Mouse (Mus musculus) midbrain, embryonic 16.5 days (tissue): ENCODE results near the gene Tuft1. TPM values are rescaled to one million over a fixed set of nuclear protein-coding genes. Genes with fewer than 3 reads are reported as not detected.
A peak's percentile ranks its signal among the peaks of the same experiment; 100 is the strongest.
"Not testable (repeated sequence)": the region's sequence is repeated elsewhere in the genome, so short reads cannot be mapped to it uniquely, and the experiment has no call there.

Experiments
- ATAC-seq: fragments of 200-750 bp; cut with Nextera tagmentation; 2 replicates; pipeline ENCODE4 v1.8.0; 2017; ENCODE audit warnings: moderate TSS enrichment
- H3K27ac ChIP-seq: fragments of 300-500 bp; sonication (generic); 2 replicates; pipeline ENCODE4 v1.5.1; 2014; ENCODE audit warnings: mild to moderate bottlenecking, low read length, mixed read lengths
- H3K27me3 ChIP-seq: fragments of 300-500 bp; sonication (generic); 2 replicates; pipeline ENCODE4 v1.6.1; 2014; ENCODE audit warnings: low read depth, low read length, mixed read lengths; ENCODE audit not compliant: control insufficient read depth, insufficient read depth
- H3K36me3 ChIP-seq: fragments of 300-500 bp; sonication (generic); 2 replicates; pipeline ENCODE4 v1.6.1; 2014; ENCODE audit warnings: mild to moderate bottlenecking, low read length, moderate library complexity, mixed read lengths; ENCODE audit not compliant: control insufficient read depth, insufficient read depth
- H3K4me1 ChIP-seq: fragments of 300-500 bp; sonication (generic); 2 replicates; pipeline ENCODE4 v1.6.1; 2014; ENCODE audit warnings: mild to moderate bottlenecking, low read length, mixed read lengths; ENCODE audit not compliant: control insufficient read depth, insufficient read depth
- H3K4me2 ChIP-seq: fragments of 300-500 bp; sonication (generic); 2 replicates; pipeline ENCODE4 v1.6.1; 2014; ENCODE audit warnings: mild to moderate bottlenecking, low read length, mixed read lengths
- H3K4me3 ChIP-seq: fragments of 300-500 bp; sonication (generic); 2 replicates; pipeline ENCODE4 v1.5.1; 2014; ENCODE audit warnings: low read depth, mild to moderate bottlenecking, low read length, moderate library complexity, mixed read lengths
- H3K9ac ChIP-seq: fragments of 300-500 bp; sonication (generic); 2 replicates; pipeline ENCODE4 v1.6.1; 2014; ENCODE audit warnings: low read depth, low read length, mixed read lengths
- H3K9me3 ChIP-seq: fragments of 300-500 bp; sonication (generic); replicated peaks from 2 replicates; pipeline ENCODE4 v1.6.1; 2014; ENCODE audit warnings: mild to moderate bottlenecking, low read length, mixed read lengths; ENCODE audit not compliant: control insufficient read depth, poor library complexity, severe bottlenecking
- WGBS: fragments of 180-500 bp; shearing (Covaris S2); extraction: QIAGEN DNeasy Blood & Tissue Kit; methylation state at CpG from one replicate; pipeline ENCODE4 v1.1.7; 2014; 5-methylcytosine and 5-hydroxymethylcytosine counted together
- polyA plus RNA-seq: library from polyadenylated mRNA; unstranded; fragments of >200 nt; fragmentation: Nextera tagmentation; extraction: Ambion mirVana; gene quantifications from 2 replicates; pipeline ENCODE4 v1.2.1, GENCODE M21; 2015

The Tuft1 gene
- polyA plus RNA-seq, result 5.9 and 6.7 TPM in 2 replicates

DNA sequence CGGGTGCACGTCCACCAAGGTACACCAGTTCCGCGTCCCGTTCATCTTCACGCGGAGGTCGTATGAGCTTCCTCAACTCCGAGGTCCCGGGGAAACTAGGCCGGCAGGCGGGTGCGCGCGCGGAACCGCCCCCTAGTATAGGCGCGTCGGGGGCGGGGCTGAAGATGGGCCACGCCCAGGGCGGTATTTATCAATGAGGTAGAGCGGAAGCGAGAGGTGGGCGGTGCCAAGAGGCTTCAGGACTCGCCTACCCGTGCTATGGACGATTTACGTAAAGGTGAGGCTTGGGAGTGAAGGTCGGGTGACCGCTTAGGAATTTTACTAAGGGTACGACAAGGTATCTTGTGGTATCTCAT, at the start of gene Tuft1:
TSS of gene Tuft1 (minus strand) at position 133 of the 356 bp plus-strand sequence.
- H3K27me3 ChIP-seq, H3K9me3 ChIP-seq, H3K27ac ChIP-seq, H3K4me1 ChIP-seq, H3K36me3 ChIP-seq: not testable (repeated sequence)
- WGBS, result 0% methylated on average over 15 of the region's 33 CpGs
- Histone ChIP-seq H3K9ac (peak within 1 kb of the TSS; percentile 38; the same call in 1 of the 2 replicates), H3K4me3 (peak within 1 kb of the TSS; percentile 41), H3K4me2 (peak within 1 kb of the TSS; percentile 59)
- ATAC-seq, result peak; percentile 95

GRCm38 (mm10) chr3:94703364-94703763, 44.7 kb upstream of the Tuft1 start:
- H3K9ac ChIP-seq, ATAC-seq, H3K27me3 ChIP-seq, H3K36me3 ChIP-seq, H3K9me3 ChIP-seq, H3K4me3 ChIP-seq, H3K4me2 ChIP-seq, H3K27ac ChIP-seq, H3K4me1 ChIP-seq: not testable (repeated sequence)
- 37% methylated on average over 3 of the region's 3 CpGs for WGBS

DNA sequence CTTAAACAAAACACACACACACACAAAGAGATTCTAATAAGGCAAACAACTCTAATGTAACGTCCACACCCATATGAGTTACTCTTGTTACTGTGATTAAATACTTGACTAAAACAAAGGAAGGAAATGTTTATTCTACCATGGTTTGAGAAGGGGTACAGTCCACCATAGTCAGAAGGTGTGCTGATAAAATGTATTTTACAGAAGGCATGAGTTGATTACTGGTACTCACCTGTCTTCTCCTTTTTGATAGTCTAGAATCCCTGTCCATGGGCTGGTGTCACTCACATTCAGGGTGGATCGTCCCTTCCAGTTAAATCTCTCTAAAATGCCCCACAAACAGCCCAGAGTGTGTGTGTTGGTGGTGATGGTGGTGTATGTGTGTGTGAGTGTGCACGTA, 44.2 kb upstream of the Tuft1 start:
- H3K27me3 ChIP-seq, result no peaks in the 10 kb centered on the region
- no peak overlapping the region for H3K9ac ChIP-seq
- no peak overlapping the region for H3K4me2 ChIP-seq

DNA sequence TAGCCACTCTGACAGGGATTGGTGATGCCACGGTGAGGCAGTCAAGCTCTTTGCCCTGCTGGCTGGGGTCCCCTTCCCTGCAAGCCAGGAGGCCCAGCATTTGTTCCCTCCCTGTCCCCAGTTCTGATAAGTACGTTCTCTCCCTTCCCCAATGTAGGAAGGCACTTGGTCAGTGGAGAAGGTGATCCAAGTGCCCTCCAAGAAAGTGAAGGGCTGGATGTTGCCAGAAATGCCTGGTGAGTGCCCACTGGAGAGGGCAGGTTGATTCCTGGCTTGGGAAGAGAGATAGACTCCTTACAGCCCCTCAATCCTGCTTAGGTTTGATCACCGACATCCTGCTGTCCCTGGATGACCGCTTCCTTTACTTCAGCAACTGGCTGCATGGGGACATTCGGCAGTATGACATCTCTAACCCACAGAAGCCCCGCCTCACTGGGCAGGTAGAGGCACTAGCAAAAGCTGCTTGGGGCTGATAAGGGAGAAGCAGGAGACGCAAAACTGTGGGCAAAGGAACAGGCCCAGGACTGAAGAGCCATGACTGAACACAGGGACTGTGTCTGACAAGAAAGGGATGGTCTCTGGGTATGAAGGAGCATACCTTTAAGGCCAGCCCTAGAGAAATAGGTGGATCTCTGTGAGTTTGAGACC, 43.6 kb upstream of the Tuft1 start:
- not testable (repeated sequence) for H3K4me3 ChIP-seq, H3K27ac ChIP-seq, H3K4me2 ChIP-seq, ATAC-seq, H3K9ac ChIP-seq, H3K9me3 ChIP-seq, H3K27me3 ChIP-seq, H3K4me1 ChIP-seq, H3K36me3 ChIP-seq
- 94% methylated on average over 6 of the region's 7 CpGs for WGBS

More for the DNA sequence above, 44.2 kb upstream of the Tuft1 start:
- Histone ChIP-seq H3K36me3 (no peaks in the 10 kb centered on the region), H3K27ac (no peak overlapping the region), H3K4me3 (no peak overlapping the region), H3K4me1 (no peaks in the 10 kb centered on the region), H3K9me3 (no peaks in the 10 kb centered on the region)
- WGBS, result 86% methylated on average over 3 of the region's 3 CpGs
- no peak for ATAC-seq

DNA sequence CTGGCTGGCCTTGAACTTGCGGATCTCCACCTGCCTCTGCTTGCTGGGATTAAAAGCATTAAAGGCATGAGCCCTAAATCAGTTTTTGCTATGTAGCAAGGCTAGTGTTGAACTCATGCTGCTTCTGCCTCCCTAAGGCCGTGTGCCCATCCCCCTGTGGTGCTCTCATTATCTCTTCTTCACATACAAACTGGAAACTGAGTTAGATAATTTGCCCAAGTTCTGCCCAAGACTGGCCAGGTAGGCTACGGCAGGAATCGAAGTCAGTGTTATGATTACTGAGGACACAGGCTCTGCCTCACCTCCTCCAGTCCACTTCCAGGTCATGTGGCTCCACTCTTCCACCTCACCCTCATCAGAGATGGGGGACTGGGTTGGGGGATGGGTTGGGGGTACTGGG, 37.6 kb upstream of the Tuft1 start:
- H3K4me1 ChIP-seq, H3K9ac ChIP-seq, H3K27me3 ChIP-seq, H3K4me2 ChIP-seq, H3K4me3 ChIP-seq, H3K9me3 ChIP-seq, ATAC-seq, H3K36me3 ChIP-seq, H3K27ac ChIP-seq: not testable (repeated sequence)
- WGBS, result 94% methylated on average over 4 of the region's 4 CpGs

DNA sequence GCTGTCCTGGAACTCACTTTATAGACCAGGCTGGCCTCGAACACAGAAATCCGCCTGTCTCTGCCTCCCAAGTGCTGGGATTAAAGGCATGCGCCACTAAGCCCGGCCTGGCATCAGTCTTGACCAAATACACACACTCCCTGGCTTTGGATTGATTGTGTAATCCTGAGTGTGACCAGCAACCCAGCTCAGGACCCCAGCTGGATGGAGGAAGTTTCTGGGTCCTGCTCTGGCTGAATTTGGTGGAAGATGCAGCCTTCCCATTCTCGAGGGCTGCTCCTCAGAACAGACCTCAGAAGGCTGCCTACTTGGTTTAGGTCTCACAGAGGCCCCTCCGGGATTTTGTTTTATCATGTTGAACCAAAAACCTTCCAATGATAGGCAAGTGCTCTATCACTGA, 36.9 kb upstream of the Tuft1 start:
- not testable (repeated sequence) for H3K9me3 ChIP-seq

GRCm38 (mm10) chr3:94693874-94694273, 35.2 kb upstream of the Tuft1 start:
- H3K27ac ChIP-seq, result not testable (repeated sequence)

More for the DNA sequence above, 36.9 kb upstream of the Tuft1 start:
- H3K9ac ChIP-seq, ATAC-seq, H3K36me3 ChIP-seq, H3K27me3 ChIP-seq, H3K4me3 ChIP-seq, H3K4me2 ChIP-seq, H3K4me1 ChIP-seq, H3K27ac ChIP-seq: not testable (repeated sequence)
- 96% methylated on average over 6 of the region's 6 CpGs for WGBS

GRCm38 (mm10) chr3:94693329-94693825, 34.7 kb upstream of the Tuft1 start, which contains the start of gene Selenbp2:
Selenbp2 (plus strand) TSS chr3:94693556.
- no peak within 1 kb of the TSS for H3K4me2 ChIP-seq
- 79% methylated on average over 5 of the region's 5 CpGs for WGBS
- H3K4me3 ChIP-seq, result no peak within 1 kb of the TSS
- no peaks in the 10 kb centered on the region for H3K4me1 ChIP-seq
- H3K36me3 ChIP-seq, result no peaks in the 10 kb centered on the region
- H3K9ac ChIP-seq, result no peak within 1 kb of the TSS
- H3K9me3 ChIP-seq, result no peaks in the 10 kb centered on the region
- H3K27ac ChIP-seq, result no peak within 1 kb of the TSS
- H3K27me3 ChIP-seq, result no peaks in the 10 kb centered on the region
- ATAC-seq, result no peak

More at GRCm38 (mm10) chr3:94693874-94694273, 35.2 kb upstream of the Tuft1 start:
- not testable (repeated sequence) for H3K27me3 ChIP-seq, ATAC-seq, H3K9ac ChIP-seq, H3K4me3 ChIP-seq, H3K4me1 ChIP-seq, H3K36me3 ChIP-seq, H3K4me2 ChIP-seq, H3K9me3 ChIP-seq
- WGBS, result 77% methylated on average over 5 of the region's 8 CpGs

- H3K9ac ChIP-seq, H3K27ac ChIP-seq: not testable (repeated sequence)
- 84% methylated on average over 4 of the region's 4 CpGs for WGBS
These were observed 33.0 kb upstream of the Tuft1 start for GRCm38 (mm10) chr3:94691694-94692093.

More at GRCm38 (mm10) chr3:94691694-94692093, 33.0 kb upstream of the Tuft1 start:
- H3K27me3 ChIP-seq, H3K4me2 ChIP-seq, ATAC-seq, H3K9me3 ChIP-seq, H3K4me3 ChIP-seq, H3K4me1 ChIP-seq, H3K36me3 ChIP-seq: not testable (repeated sequence)
